Mouse (Mus musculus) myocyte (in vitro differentiated cells): Measurements from ENCODE around the gene Tgm2.

Experiments used
- CEBPB ChIP-seq: IDR thresholded peaks from 2 replicates; pipeline ENCODE4 v1.6.1; 2011; ENCODE audit warnings: mild to moderate bottlenecking, moderate library complexity; ENCODE audit not compliant: poor library complexity, insufficient read depth, severe bottlenecking
- MAX ChIP-seq: IDR thresholded peaks from one replicate; pipeline ENCODE4 v1.6.1; 2011; ENCODE audit warnings: low read depth, mild to moderate bottlenecking, control low read depth
- MYOG ChIP-seq, 3 experiments: IDR thresholded peaks; one replicate each; pipeline ENCODE4 v1.6.1; 2011; ENCODE audit warnings: control low read depth in 2 of 3, low read depth in 2 of 3, mild to moderate bottlenecking in 2 of 3; ENCODE audit not compliant: insufficient read length in 2 of 3, control insufficient read depth in 1 of 3, insufficient read depth in 1 of 3
- POLR2A ChIP-seq: IDR thresholded peaks from one replicate; pipeline ENCODE4 v1.6.1; 2011; ENCODE audit warnings: low read depth, mild to moderate bottlenecking, control low read depth, moderate library complexity; ENCODE audit not compliant: insufficient read length
- POLR2AphosphoS2 ChIP-seq: IDR thresholded peaks from one replicate; pipeline ENCODE4 v1.6.1; 2011; ENCODE audit warnings: low read depth, control low read depth; ENCODE audit not compliant: insufficient read length
- SRF ChIP-seq: IDR thresholded peaks from one replicate; pipeline ENCODE4 v1.6.1; 2011; ENCODE audit warnings: low read depth; ENCODE audit not compliant: control insufficient read depth, insufficient read length
- TCF12 ChIP-seq: IDR thresholded peaks from one replicate; pipeline ENCODE4 v1.6.1; 2011; ENCODE audit warnings: mild to moderate bottlenecking, control low read depth; ENCODE audit not compliant: poor library complexity, insufficient read depth, severe bottlenecking

DNA sequence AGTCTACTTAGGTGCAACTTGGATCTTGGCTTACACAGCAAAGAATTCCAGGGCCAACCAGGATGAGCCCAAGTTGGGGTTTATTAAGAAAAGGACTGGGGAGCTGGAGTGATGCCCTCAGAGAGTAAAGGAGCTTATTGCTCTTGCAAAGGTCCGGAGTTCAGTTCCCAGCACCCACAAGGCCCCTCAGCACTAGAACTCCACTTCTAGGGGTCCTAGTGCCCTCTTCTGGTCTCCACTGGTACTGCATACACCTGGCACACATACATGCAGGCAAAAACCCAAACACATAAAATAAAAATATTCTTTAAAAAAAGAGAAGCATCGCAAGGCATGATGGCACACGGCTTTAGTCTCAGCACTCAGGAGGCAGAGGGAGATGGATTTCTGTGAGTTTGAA, 4.8 kb upstream of the Tgm2 start:
- TF ChIP-seq CEBPB (no peak), POLR2A (no peak), MAX (no peak), POLR2AphosphoS2 (no peak), MYOG (IDR thresholded peaks at IDR 0.05; ENCODE audit: control insufficient read depth in 1 of 3, insufficient read depth in 1 of 3, insufficient read length in 2 of 3, low read depth in 2 of 3) (no peak), TCF12 (no peak), SRF (no peak)
